Mouse (Mus musculus) heart, postnatal 0 days (tissue): ENCODE data around the gene Dach1.

Source experiments
- CTCF ChIP-seq: IDR thresholded peaks from 2 replicates; pipeline ENCODE4 v1.5.1; 2016; ENCODE audit warnings: antibody characterized with exemption, control low read depth, low read depth
- EP300 ChIP-seq: IDR thresholded peaks from 2 replicates; pipeline ENCODE4 v1.6.1; 2016; ENCODE audit warnings: antibody characterized with exemption, low read depth

GRCm38 (mm10) chr14:97982676-97983075 is 186.9 kb downstream of the Dach1 start:
- TF ChIP-seq CTCF (no peak), EP300 (no peak)
